Comparison of ENCODE assay signal across 10 mouse cellular contexts in the genomic region with DNA sequence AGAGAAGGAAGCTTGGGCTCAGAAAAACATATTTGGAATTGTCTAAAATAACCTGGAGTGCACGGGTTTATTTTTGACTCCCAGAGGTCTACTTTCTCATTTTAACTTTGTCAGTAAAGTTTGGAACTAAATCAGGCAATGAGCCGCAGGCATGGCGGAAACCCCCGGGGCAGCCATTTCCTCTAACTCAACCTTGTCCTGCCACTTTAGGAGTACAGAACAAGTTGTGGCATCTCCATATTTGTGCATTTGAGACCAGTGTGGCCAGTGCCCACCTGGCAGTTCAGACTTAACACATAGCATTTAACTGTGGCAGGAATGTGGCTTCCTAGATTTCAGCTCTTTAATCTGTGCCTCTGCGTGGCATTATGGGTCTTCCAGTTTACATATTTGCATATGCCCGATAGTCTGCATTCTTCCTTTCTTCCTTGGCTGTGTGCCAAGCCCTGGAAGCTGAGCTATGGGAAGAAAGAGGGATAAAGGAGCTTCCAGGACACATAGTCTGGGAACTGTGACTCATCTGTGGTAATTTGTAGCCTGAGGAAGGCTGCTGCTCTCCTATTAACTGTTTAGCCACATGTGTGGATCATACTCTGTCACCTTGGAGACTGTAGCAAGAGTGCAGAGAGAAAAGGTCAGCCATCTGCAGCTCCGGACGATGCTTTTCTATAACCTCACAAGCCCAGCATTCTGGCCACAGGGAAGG.
A peak's percentile ranks its signal among the peaks of the same experiment; 100 is the strongest.
DNase-seq lines count a peak whose midpoint lies in the region.
"Had no signal": no experiment of that assay in that cellular context is flagged by ENCODE, and none has a peak within 500 bp of the region (broad histone marks: within the 10 kb centered on the region; RNA-seq: fewer than 3 reads in every experiment).

No protein-coding gene starts in this region.

- peak; percentile 22 for DNase-seq in adrenal gland, adult 2 months
- no peak for DNase-seq in adrenal gland, adult 18-20 months (ENCODE audit: low spot score in 2 of 2)
- peak; percentile 23 for DNase-seq in kidney, postnatal 10 days
- no peak for DNase-seq in kidney, adult 18-20 months
- DNase-seq in retina, postnatal 1 day, result peak; percentile 24
- no peak for DNase-seq in retina, embryonic 14.5 days (ENCODE audit: low spot score)
- peak; percentile 20 for DNase-seq in yolk sac, embryonic 10.5 days (ENCODE audit: low spot score)
- no peak for DNase-seq in layer of hippocampus, adult 9-11 months
- DNase-seq: gastrocnemius, postnatal 10 days; thymus, postnatal 4 days had no signal

Comparison
In these comparisons a context has a peak if more than half of its experiments do, and no peak if none do; other contexts are left out.
1. DNase-seq: peak in adrenal gland, adult 2 months (single experiment), kidney, postnatal 10 days (single experiment), retina, postnatal 1 day (single experiment) and yolk sac, embryonic 10.5 days (single experiment); none in adrenal gland, adult 18-20 months (0 of 2), kidney, adult 18-20 months (single experiment), retina, embryonic 14.5 days (single experiment) and layer of hippocampus, adult 9-11 months (single experiment).